ENCODE assay signal across 39 mouse cellular contexts in genomic region chrX:48890259-48890658, GRCm38 (mm10). TPM values are rescaled to one million over a fixed set of nuclear protein-coding genes. Genes with fewer than 3 reads are reported as not detected.
"Had no signal": no experiment of that assay in that cellular context is flagged by ENCODE, and none has a peak within 500 bp of the region (broad histone marks: within the 10 kb centered on the region; RNA-seq: fewer than 3 reads in every experiment).

No protein-coding gene starts in this region.

- DNase-seq: cerebellum, adult 9-10 months; cerebellum, adult 9-11 months; cerebellum, postnatal 10 days; cerebellum, postnatal 14 days; cerebellum, postnatal 25 days; cerebellum, postnatal 36 days; embryo, embryonic 11 days; forebrain, postnatal 0 days; gastrocnemius, adult 2 months; gastrocnemius, postnatal 10 days; gastrocnemius, postnatal 14 days; gastrocnemius, postnatal 25 days; gastrocnemius, postnatal 36 days; heart, adult 11 months; heart, adult 18-20 months; heart, adult 2 months had no signal

- ATAC-seq: forebrain, embryonic 13.5 days; forebrain, embryonic 14.5 days; forebrain, embryonic 15.5 days; forebrain, embryonic 16.5 days; forebrain, postnatal 0 days had no signal

- H3K27me3 ChIP-seq: embryonic facial prominence, embryonic 12.5 days; embryonic facial prominence, embryonic 13.5 days; embryonic facial prominence, embryonic 15.5 days; forebrain, embryonic 12.5 days; forebrain, embryonic 13.5 days; forebrain, embryonic 15.5 days had no signal

- H3K9me3 ChIP-seq: embryonic facial prominence, embryonic 10.5 days; embryonic facial prominence, embryonic 12.5 days; embryonic facial prominence, embryonic 13.5 days; embryonic facial prominence, embryonic 15.5 days; forebrain, embryonic 10.5 days; forebrain, embryonic 12.5 days; forebrain, embryonic 13.5 days; forebrain, embryonic 15.5 days had no signal

- H3K4me2 ChIP-seq: embryonic facial prominence, embryonic 12.5 days; embryonic facial prominence, embryonic 13.5 days; embryonic facial prominence, embryonic 15.5 days; forebrain, embryonic 12.5 days; forebrain, embryonic 13.5 days; forebrain, embryonic 15.5 days had no signal

- H3K36me3 ChIP-seq: embryonic facial prominence, embryonic 10.5 days; embryonic facial prominence, embryonic 12.5 days; embryonic facial prominence, embryonic 13.5 days; embryonic facial prominence, embryonic 15.5 days; forebrain, embryonic 10.5 days; forebrain, embryonic 12.5 days; forebrain, embryonic 15.5 days had no signal

- H3K27ac ChIP-seq: embryonic facial prominence, embryonic 10.5 days; embryonic facial prominence, embryonic 12.5 days; embryonic facial prominence, embryonic 13.5 days; embryonic facial prominence, embryonic 15.5 days; forebrain, embryonic 10.5 days; forebrain, embryonic 12.5 days; forebrain, embryonic 13.5 days; forebrain, embryonic 15.5 days; gastrocnemius, adult 2 months; heart, adult 2 months had no signal

- H3K4me3 ChIP-seq: embryonic facial prominence, embryonic 10.5 days; embryonic facial prominence, embryonic 12.5 days; embryonic facial prominence, embryonic 13.5 days; embryonic facial prominence, embryonic 15.5 days; erythroblast, embryonic 14.5 days; forebrain, embryonic 10.5 days; forebrain, embryonic 12.5 days; forebrain, embryonic 13.5 days; forebrain, embryonic 15.5 days; gastrocnemius, adult 2 months; heart, adult 2 months had no signal

- H3K4me1 ChIP-seq: embryonic facial prominence, embryonic 10.5 days; embryonic facial prominence, embryonic 12.5 days; embryonic facial prominence, embryonic 13.5 days; embryonic facial prominence, embryonic 15.5 days; forebrain, embryonic 10.5 days; forebrain, embryonic 12.5 days; forebrain, embryonic 13.5 days; forebrain, embryonic 15.5 days had no signal

- H3K9ac ChIP-seq: embryonic facial prominence, embryonic 12.5 days; embryonic facial prominence, embryonic 13.5 days; embryonic facial prominence, embryonic 15.5 days; forebrain, embryonic 12.5 days; forebrain, embryonic 13.5 days; forebrain, embryonic 15.5 days; forebrain, postnatal 0 days had no signal

RNA-seq across cellular contexts. Expression of gene Gm595, which starts 12.7 kb away (rescaled TPM):
- total RNA-seq: common myeloid progenitor, adult 5-6 weeks; forebrain, postnatal 0 days; gastrocnemius, adult 18-20 months; gastrocnemius, adult 2 months; gastrocnemius, adult 8-10 months; gastrocnemius, postnatal 25 days; gastrocnemius, postnatal 36 days; gastrocnemius, postnatal 4 days; granulocyte monocyte progenitor cell, adult 5-6 weeks; heart, adult 18-20 months; heart, adult 2 months; heart, adult 8-10 months had no signal
- polyA plus RNA-seq: cortical plate, adult 2 months; embryonic facial prominence, embryonic 10.5 days; embryonic facial prominence, embryonic 11.5 days; embryonic facial prominence, embryonic 12.5 days; embryonic facial prominence, embryonic 13.5 days; embryonic facial prominence, embryonic 14.5 days; embryonic facial prominence, embryonic 15.5 days; erythroblast, embryonic 14.5 days; forebrain, embryonic 10.5 days; forebrain, embryonic 11.5 days; forebrain, embryonic 12.5 days; forebrain, embryonic 13.5 days; forebrain, embryonic 14.5 days; forebrain, embryonic 15.5 days; forebrain, embryonic 16.5 days; frontal cortex, adult 2 months; gonadal fat pad, adult 2 months; heart, adult 2 months had no signal
